Mouse (Mus musculus) myocyte (in vitro differentiated cells): ENCODE measurements around the gene Msi2. TPM values are rescaled to one million over a fixed set of nuclear protein-coding genes. Genes with fewer than 3 reads are reported as not detected.

ENCODE experiments used
- H3K27me3 ChIP-seq: one replicate; pipeline ENCODE4 v1.6.1; 2011; ENCODE audit not compliant: control insufficient read depth, insufficient read depth, insufficient read length
- H3K36me3 ChIP-seq: one replicate; pipeline ENCODE4 v1.6.1; 2011; ENCODE audit not compliant: control insufficient read depth, insufficient read depth
- H3K4me2 ChIP-seq: one replicate; pipeline ENCODE4 v1.6.1; 2011; ENCODE audit warnings: low read depth, control low read depth
- H3K4me3 ChIP-seq: one replicate; pipeline ENCODE4 v1.5.1; 2011; ENCODE audit warnings: mild to moderate bottlenecking, control low read depth, moderate library complexity
- H3K79me2 ChIP-seq: one replicate; pipeline ENCODE4 v1.6.1; 2011; ENCODE audit not compliant: control insufficient read depth, insufficient read depth
- H3ac ChIP-seq: one replicate; pipeline ENCODE4 v1.6.1; 2011; ENCODE audit not compliant: control insufficient read depth, insufficient read length
- CEBPB ChIP-seq: IDR thresholded peaks from 2 replicates; pipeline ENCODE4 v1.6.1; 2011; ENCODE audit warnings: mild to moderate bottlenecking, moderate library complexity; ENCODE audit not compliant: poor library complexity, insufficient read depth, severe bottlenecking
- E2F4 ChIP-seq: IDR thresholded peaks from one replicate; pipeline ENCODE4 v1.6.1; 2011; ENCODE audit warnings: mild to moderate bottlenecking, control low read depth, moderate library complexity; ENCODE audit not compliant: insufficient read depth
- MAX ChIP-seq: IDR thresholded peaks from one replicate; pipeline ENCODE4 v1.6.1; 2011; ENCODE audit warnings: low read depth, mild to moderate bottlenecking, control low read depth
- MYOD1 ChIP-seq, 3 experiments: IDR thresholded peaks; one replicate each; pipeline ENCODE4 v1.6.1; 2011; ENCODE audit warnings: control low read depth in 2 of 3, low read depth in 2 of 3, mild to moderate bottlenecking in 2 of 3, moderate library complexity in 1 of 3; ENCODE audit not compliant: insufficient read length in 2 of 3, control insufficient read depth in 1 of 3
- MYOG ChIP-seq, 3 experiments: IDR thresholded peaks; one replicate each; pipeline ENCODE4 v1.6.1; 2011; ENCODE audit warnings: control low read depth in 2 of 3, low read depth in 2 of 3, mild to moderate bottlenecking in 2 of 3; ENCODE audit not compliant: insufficient read length in 2 of 3, control insufficient read depth in 1 of 3, insufficient read depth in 1 of 3
- POLR2A ChIP-seq: IDR thresholded peaks from one replicate; pipeline ENCODE4 v1.6.1; 2011; ENCODE audit warnings: low read depth, mild to moderate bottlenecking, control low read depth, moderate library complexity; ENCODE audit not compliant: insufficient read length
- POLR2AphosphoS2 ChIP-seq: IDR thresholded peaks from one replicate; pipeline ENCODE4 v1.6.1; 2011; ENCODE audit warnings: low read depth, control low read depth; ENCODE audit not compliant: insufficient read length
- REST ChIP-seq: IDR thresholded peaks from one replicate; pipeline ENCODE4 v1.6.1; 2011; ENCODE audit warnings: mild to moderate bottlenecking, control low read depth, moderate library complexity; ENCODE audit not compliant: insufficient read depth, insufficient read length
- SRF ChIP-seq: IDR thresholded peaks from one replicate; pipeline ENCODE4 v1.6.1; 2011; ENCODE audit warnings: low read depth; ENCODE audit not compliant: control insufficient read depth, insufficient read length
- TCF12 ChIP-seq: IDR thresholded peaks from one replicate; pipeline ENCODE4 v1.6.1; 2011; ENCODE audit warnings: mild to moderate bottlenecking, control low read depth; ENCODE audit not compliant: poor library complexity, insufficient read depth, severe bottlenecking
- TCF3 ChIP-seq: IDR thresholded peaks from one replicate; pipeline ENCODE4 v1.6.1; 2011; ENCODE audit warnings: low read depth, control low read depth; ENCODE audit not compliant: insufficient read length
- USF1 ChIP-seq: IDR thresholded peaks from one replicate; pipeline ENCODE4 v1.6.1; 2011; ENCODE audit warnings: low read depth, mild to moderate bottlenecking, control low read depth, moderate library complexity
- polyA plus RNA-seq: library from polyadenylated mRNA; unstranded; fragments of >200 nt; fragmentation: generic; extraction: Trizol; gene quantifications from one replicate; pipeline ENCODE4 v1.2.1, GENCODE M21; 2012; ENCODE audit warnings: missing spikeins

Msi2 gene
- polyA plus RNA-seq, 1 experiment: 37.9 TPM

DNA sequence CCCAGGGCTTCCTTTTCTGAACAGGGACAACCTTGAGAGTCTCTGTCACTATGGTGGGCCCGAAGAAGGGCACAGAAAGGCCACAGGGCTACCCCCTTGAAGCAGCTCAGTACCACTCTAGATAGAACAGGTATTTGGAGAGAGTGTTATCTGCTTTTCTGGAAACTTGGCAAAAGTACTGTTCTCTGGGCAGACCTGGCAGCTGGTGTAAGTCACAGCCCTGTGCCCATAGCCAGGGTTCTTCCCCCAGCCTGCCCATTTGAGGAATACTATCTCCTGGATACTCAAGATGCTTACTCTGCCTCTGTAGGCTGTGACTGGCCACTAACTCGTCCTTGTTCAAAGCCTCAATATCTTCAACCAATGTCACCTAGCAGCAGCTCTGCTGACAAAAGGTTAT is 338.7 kb downstream of the Msi2 start:
- TF ChIP-seq POLR2AphosphoS2 (no peak), E2F4 (no peak), SRF (no peak), TCF12 (no peak), MAX (no peak), USF1 (no peak), CEBPB (no peak), REST (no peak), POLR2A (no peak), MYOD1 (IDR thresholded peaks at IDR 0.05; ENCODE audit: control insufficient read depth in 1 of 3, insufficient read length in 2 of 3, low read depth in 2 of 3) (no peak)

GRCm38 (mm10) chr11:88378686-88379339 is 339.5 kb downstream of the Msi2 start:
- no peak overlapping the region for H3ac ChIP-seq
- no peaks in the 10 kb centered on the region for H3K27me3 ChIP-seq
- H3K36me3 ChIP-seq: no peaks in the 10 kb centered on the region
- TF ChIP-seq POLR2AphosphoS2 (no peak), MAX (no peak), MYOD1 (IDR thresholded peaks at IDR 0.05; ENCODE audit: control insufficient read depth in 1 of 3, insufficient read length in 2 of 3, low read depth in 2 of 3) (no peak), REST (no peak), TCF12 (no peak), SRF (no peak), POLR2A (no peak), TCF3 (no peak), MYOG (IDR thresholded peaks at IDR 0.05; ENCODE audit: control insufficient read depth in 1 of 3, insufficient read depth in 1 of 3, insufficient read length in 2 of 3, low read depth in 2 of 3) (no peak), CEBPB (no peak), E2F4 (no peak), USF1 (no peak)
- no peak overlapping the region for H3K4me2 ChIP-seq
- no peak overlapping the region for H3K4me3 ChIP-seq
- no peaks in the 10 kb centered on the region for H3K79me2 ChIP-seq

More for the DNA sequence above, 338.7 kb downstream of the Msi2 start:
- Histone ChIP-seq H3K4me3 (no peak overlapping the region), H3ac (no peak overlapping the region), H3K36me3 (no peaks in the 10 kb centered on the region), H3K4me2 (no peak overlapping the region), H3K79me2 (no peaks in the 10 kb centered on the region), H3K27me3 (no peaks in the 10 kb centered on the region)

GRCm38 (mm10) chr11:88372589-88372988 is 345.7 kb downstream of the Msi2 start:
- Histone ChIP-seq H3K79me2 (no peaks in the 10 kb centered on the region), H3ac (no peak overlapping the region), H3K4me2 (no peak overlapping the region), H3K36me3 (peaks cover 4% of the 10 kb centered on the region), H3K27me3 (no peaks in the 10 kb centered on the region), H3K4me3 (no peak overlapping the region)
- TF ChIP-seq TCF3: no peak

- TF ChIP-seq MYOG (IDR thresholded peaks at IDR 0.05; ENCODE audit: control insufficient read depth in 1 of 3, insufficient read depth in 1 of 3, insufficient read length in 2 of 3, low read depth in 2 of 3) (no peak), E2F4 (no peak), MAX (no peak), USF1 (no peak), TCF3 (no peak), REST (no peak), CEBPB (no peak), POLR2A (no peak), TCF12 (no peak)
- H3K4me2 ChIP-seq: no peak overlapping the region
- H3K79me2 ChIP-seq: no peaks in the 10 kb centered on the region
- H3K27me3 ChIP-seq: no peaks in the 10 kb centered on the region
- H3K4me3 ChIP-seq: no peak overlapping the region
- no peak overlapping the region for H3ac ChIP-seq
- peaks cover 11% of the 10 kb centered on the region for H3K36me3 ChIP-seq
These were observed 348.4 kb downstream of the Msi2 start for GRCm38 (mm10) chr11:88369898-88370297.

- peaks cover 11% of the 10 kb centered on the region for H3K36me3 ChIP-seq
- no peak overlapping the region for H3K4me2 ChIP-seq
- no peaks in the 10 kb centered on the region for H3K27me3 ChIP-seq
- H3ac ChIP-seq: no peak overlapping the region
- no peaks in the 10 kb centered on the region for H3K79me2 ChIP-seq
- H3K4me3 ChIP-seq: no peak overlapping the region
- no peak for TF ChIP-seq TCF12
- no peak for TF ChIP-seq POLR2A
- TF ChIP-seq MYOG (IDR thresholded peaks at IDR 0.05; ENCODE audit: control insufficient read depth in 1 of 3, insufficient read depth in 1 of 3, insufficient read length in 2 of 3, low read depth in 2 of 3): no peak
- TF ChIP-seq E2F4: no peak
- no peak for TF ChIP-seq SRF
- no peak for TF ChIP-seq MAX
- TF ChIP-seq REST: no peak
- TF ChIP-seq MYOD1 (IDR thresholded peaks at IDR 0.05; ENCODE audit: control insufficient read depth in 1 of 3, insufficient read length in 2 of 3, low read depth in 2 of 3): no peak
- TF ChIP-seq CEBPB: no peak
- no peak for TF ChIP-seq POLR2AphosphoS2
- no peak for TF ChIP-seq USF1
- no peak for TF ChIP-seq TCF3
These were observed 350.8 kb downstream of the Msi2 start for GRCm38 (mm10) chr11:88367501-88367900.
